Mouse (Mus musculus) erythroblast, embryonic 14.5 days (primary cell): ENCODE data around the gene Micall1. TPM values are rescaled to one million over a fixed set of nuclear protein-coding genes. Genes with fewer than 3 reads are reported as not detected.

Experiments
- H3K27me3 ChIP-seq: 2 replicates; pipeline ENCODE4 v1.6.1; 2012; ENCODE audit warnings: inconsistent platforms; ENCODE audit not compliant: control insufficient read depth
- H3K36me3 ChIP-seq: 2 replicates; pipeline ENCODE4 v1.6.1; 2012; ENCODE audit warnings: mild to moderate bottlenecking, inconsistent platforms; ENCODE audit not compliant: control insufficient read depth
- H3K4me1 ChIP-seq: 2 replicates; pipeline ENCODE4 v1.6.1; 2012; ENCODE audit warnings: inconsistent platforms; ENCODE audit not compliant: control insufficient read depth
- H3K4me3 ChIP-seq: replicated peaks from 2 replicates; pipeline ENCODE3; 2012; ENCODE audit warnings: moderate library complexity, mild to moderate bottlenecking, inconsistent platforms
- H3K9me3 ChIP-seq: 2 replicates; pipeline ENCODE4 v1.6.1; 2012; ENCODE audit warnings: low read length, inconsistent platforms, mixed read lengths; ENCODE audit not compliant: control insufficient read depth
- GATA1 ChIP-seq: IDR thresholded peaks from 2 replicates; pipeline ENCODE4 v1.6.1; 2012; ENCODE audit warnings: low read length, inconsistent platforms, mixed read lengths
- TAL1 ChIP-seq: IDR thresholded peaks from 3 replicates; pipeline ENCODE4 v1.6.1; 2012; ENCODE audit warnings: low read length, inconsistent platforms, mixed read lengths
- polyA plus RNA-seq: library from polyadenylated mRNA; stranded (reverse); fragments of >175 nt; gene quantifications from 2 replicates; pipeline ENCODE4 v1.2.3, GENCODE M21; 2012

Micall1 gene
- polyA plus RNA-seq, 1 experiment: 0.09 TPM

DNA sequence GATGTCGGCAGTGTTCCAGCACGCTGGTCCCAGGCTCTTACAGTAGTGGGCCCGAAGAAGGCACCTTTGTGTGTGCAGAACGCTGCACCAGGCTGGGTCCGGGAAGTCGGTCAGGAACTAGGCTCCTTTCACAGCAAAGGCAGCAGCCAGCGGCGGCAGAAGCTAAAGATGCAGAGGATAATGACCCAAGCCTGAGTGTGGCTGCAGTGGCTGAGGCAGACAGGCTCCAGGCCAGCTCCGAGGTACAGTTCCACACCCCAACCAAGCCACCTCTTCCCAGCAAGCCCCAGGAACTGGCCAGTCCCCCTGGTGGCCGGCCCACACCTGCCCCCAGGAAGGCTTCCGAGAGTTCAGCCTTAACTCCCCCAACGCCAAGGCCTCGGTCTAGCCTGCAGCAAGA, 13.8 kb downstream of the Micall1 start:
- peaks cover 15% of the 10 kb centered on the region; the same call in 1 of the 2 replicates for H3K36me3 ChIP-seq
- H3K9me3 ChIP-seq: no peaks in the 10 kb centered on the region
- H3K27me3 ChIP-seq: no peaks in the 10 kb centered on the region
- H3K4me3 ChIP-seq: no peak overlapping the region
- H3K4me1 ChIP-seq: peaks cover 3% of the 10 kb centered on the region
- TF ChIP-seq TAL1 (no peak), GATA1 (no peak)

DNA sequence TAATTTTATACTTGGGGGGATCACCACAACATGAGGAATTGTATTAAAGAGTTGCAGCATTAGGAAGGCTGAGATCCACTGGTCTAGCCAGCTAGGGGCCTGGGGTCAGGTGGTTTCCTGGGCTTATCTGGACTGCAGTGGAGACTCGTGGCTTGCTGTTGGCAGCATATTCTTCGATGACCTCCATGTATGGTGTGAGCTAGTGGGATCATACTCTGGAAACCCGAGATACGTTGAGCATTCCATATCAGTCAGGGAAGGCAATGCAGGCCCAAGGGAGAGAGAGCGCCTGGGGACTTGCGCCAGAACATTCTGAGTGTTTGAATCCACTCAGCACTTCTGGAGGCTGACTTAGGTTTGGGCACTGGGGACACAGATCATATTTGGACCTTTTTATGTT, 15.1 kb downstream of the Micall1 start:
- no peaks in the 10 kb centered on the region for H3K27me3 ChIP-seq
- H3K36me3 ChIP-seq: peaks cover 22% of the 10 kb centered on the region
- no peak overlapping the region for H3K4me3 ChIP-seq
- H3K9me3 ChIP-seq: peaks cover 6% of the 10 kb centered on the region
- peaks cover 3% of the 10 kb centered on the region for H3K4me1 ChIP-seq
- no peak for TF ChIP-seq GATA1
- no peak for TF ChIP-seq TAL1

DNA sequence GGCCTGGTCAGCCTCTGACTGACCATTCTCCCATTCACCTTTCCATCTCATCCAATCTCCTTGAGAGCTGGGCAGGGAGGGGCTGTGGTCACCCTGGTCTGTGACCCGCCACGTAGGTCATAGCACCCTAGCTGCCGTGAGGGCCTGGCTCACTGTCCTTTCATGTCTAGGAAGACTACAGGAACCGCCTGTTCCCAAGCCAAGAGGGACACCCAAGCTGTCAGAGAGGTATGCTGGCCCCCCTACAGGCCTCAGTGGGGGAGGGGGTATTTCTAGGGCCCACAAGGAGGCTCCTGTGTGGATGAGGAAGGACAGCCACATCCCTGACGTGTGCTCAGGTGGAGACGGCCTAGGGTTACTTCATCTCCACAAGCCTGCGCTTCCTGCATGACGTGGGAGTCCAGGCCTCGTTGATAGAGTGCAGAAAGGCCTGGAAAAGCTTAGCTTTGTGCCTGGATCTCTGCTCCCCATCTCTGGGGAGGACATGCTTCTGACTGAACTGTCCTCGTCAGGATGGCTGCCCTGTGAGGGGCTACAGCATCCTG, 15.7 kb downstream of the Micall1 start:
- no peaks in the 10 kb centered on the region for H3K27me3 ChIP-seq
- H3K9me3 ChIP-seq: peaks cover 6% of the 10 kb centered on the region
- peaks cover 22% of the 10 kb centered on the region for H3K36me3 ChIP-seq
- peaks cover 3% of the 10 kb centered on the region for H3K4me1 ChIP-seq
- no peak for TF ChIP-seq GATA1
- TF ChIP-seq TAL1: no peak
- H3K4me3 ChIP-seq: no peak overlapping the region

DNA sequence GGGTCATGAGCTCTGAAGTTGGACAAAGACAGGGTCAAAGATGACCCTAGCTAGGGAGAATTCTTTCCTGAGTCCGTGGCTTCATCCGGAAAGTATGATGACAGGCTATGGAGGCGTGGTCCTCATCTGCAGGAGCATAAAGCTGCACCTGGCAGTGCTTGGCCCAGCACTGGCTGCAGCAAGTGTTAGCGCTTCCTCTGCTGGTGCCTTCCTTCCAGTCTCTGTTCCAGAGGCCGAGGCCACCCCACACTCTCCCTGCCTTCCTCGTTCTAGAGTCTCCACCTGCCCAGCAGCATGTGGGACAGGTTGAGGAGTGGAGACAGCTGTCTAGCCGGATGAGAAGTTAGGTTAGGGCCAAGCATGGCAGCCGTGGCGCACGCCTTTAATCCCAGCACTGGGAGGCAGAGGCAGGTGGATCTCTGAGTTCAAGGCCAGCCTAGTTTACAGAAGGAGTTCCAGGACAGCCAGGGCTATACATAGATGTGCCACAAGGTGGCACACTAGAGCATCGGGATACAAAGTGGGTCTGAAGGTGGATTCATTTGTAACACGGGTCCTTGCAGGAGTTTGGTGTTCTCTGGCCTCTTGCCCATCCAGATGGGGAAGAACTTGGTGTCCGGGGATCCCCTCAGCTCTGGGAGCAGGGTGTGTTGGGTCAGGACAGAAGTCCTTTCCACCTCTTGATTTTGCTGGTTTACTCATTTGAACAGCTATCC, 17.7 kb downstream of the Micall1 start:
- TF ChIP-seq GATA1 (no peak), TAL1 (no peak)
- Histone ChIP-seq H3K27me3 (no peaks in the 10 kb centered on the region), H3K9me3 (peaks cover 6% of the 10 kb centered on the region), H3K36me3 (peaks cover 21% of the 10 kb centered on the region), H3K4me3 (no peak overlapping the region), H3K4me1 (peaks cover 3% of the 10 kb centered on the region)

DNA sequence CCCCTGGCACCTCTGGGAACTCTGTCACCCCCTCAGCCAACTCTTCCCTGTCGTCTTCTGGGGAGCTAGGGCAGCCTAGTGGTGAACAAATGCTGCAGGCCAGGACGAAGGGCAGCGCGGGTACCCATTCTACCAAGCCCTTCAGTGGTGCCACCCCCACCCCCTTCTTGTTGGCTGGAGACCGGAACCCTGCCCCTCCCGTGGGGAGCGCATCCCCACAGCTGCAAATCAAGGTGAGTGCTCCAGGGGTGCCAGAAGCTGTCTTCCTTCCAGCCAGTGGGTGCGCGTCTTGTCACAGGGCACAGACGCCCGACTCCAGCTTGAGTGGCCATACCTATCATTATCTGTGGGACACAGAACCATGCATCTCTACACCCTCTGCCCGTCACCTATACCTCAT, 18.4 kb downstream of the Micall1 start:
- Histone ChIP-seq H3K27me3 (no peaks in the 10 kb centered on the region), H3K4me3 (no peak overlapping the region), H3K4me1 (peaks cover 3% of the 10 kb centered on the region), H3K36me3 (peaks cover 21% of the 10 kb centered on the region), H3K9me3 (peaks cover 6% of the 10 kb centered on the region)
- TF ChIP-seq GATA1: no peak
- TF ChIP-seq TAL1: no peak

DNA sequence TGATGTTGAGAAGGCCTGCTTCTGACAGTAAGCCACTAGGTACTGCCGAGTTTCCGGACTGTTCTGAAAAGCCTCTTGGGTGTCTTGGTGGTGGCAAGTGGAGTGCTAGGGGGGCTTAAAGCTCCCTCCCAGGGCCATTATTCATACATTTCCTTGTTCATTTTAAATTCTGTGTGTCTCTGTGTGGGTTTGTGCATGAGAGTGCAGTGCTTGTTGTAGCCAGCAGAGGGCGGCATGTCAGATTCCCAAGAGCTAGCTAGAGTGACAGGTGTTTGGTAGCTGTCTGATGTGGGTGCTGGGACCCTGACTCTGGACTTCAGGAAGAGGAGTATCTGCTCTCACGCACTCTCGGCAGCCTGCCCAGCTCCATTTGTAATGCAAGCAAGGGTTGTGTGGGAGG, 19.5 kb downstream of the Micall1 start:
- TF ChIP-seq TAL1 (no peak), GATA1 (no peak)
- no peak overlapping the region for H3K4me3 ChIP-seq
- H3K27me3 ChIP-seq: no peaks in the 10 kb centered on the region
- peaks cover 20% of the 10 kb centered on the region for H3K36me3 ChIP-seq
- H3K4me1 ChIP-seq: peaks cover 3% of the 10 kb centered on the region
- H3K9me3 ChIP-seq: peaks cover 6% of the 10 kb centered on the region

DNA sequence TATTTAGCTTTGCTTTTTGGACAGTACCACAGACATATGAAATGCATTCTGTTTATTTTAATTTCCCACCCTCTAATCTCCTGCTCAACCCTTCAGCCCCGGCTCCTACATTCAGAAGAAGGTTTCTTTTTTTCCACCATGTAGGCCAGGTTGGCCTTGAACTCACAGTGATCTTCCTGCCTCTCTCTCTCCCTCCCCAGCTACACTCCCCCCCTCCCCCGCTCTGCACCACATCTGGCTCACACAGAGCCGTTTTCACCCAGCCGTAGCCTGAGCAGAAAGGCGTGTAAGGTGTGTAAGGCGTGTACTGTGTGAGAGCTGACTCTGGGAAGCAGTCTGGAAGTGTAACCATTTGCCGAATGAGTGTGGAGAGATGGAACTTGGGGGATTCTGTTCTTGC, 20.6 kb downstream of the Micall1 start:
- H3K27me3 ChIP-seq: no peaks in the 10 kb centered on the region
- peaks cover 18% of the 10 kb centered on the region for H3K36me3 ChIP-seq
- H3K9me3 ChIP-seq: peaks cover 6% of the 10 kb centered on the region
- H3K4me3 ChIP-seq: no peak overlapping the region
- TF ChIP-seq GATA1 (no peak), TAL1 (no peak)
- peaks cover 3% of the 10 kb centered on the region for H3K4me1 ChIP-seq

DNA sequence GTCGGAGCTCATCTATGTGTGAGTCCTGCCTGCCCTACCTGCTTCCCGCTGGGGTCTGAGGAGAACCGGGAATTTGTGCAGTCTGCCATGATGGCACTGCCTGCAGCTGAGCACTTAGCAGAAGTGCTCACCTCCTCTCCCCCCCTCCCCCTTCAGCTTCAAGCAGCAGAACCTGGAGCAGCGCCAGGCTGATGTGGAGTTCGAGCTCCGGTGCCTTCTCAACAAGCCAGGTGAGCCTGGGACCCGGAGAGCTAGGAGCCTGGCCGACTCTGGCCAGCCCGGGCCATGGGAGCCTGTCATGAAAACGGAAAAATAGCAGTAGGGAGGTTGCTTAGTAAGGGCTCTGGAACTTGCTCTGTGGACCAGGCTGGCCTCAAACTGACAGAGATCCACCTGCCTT, 22.1 kb downstream of the Micall1 start:
- Histone ChIP-seq H3K36me3 (peaks cover 16% of the 10 kb centered on the region), H3K4me3 (no peak overlapping the region), H3K9me3 (peaks cover 6% of the 10 kb centered on the region), H3K4me1 (peaks cover 3% of the 10 kb centered on the region), H3K27me3 (no peaks in the 10 kb centered on the region)
- TF ChIP-seq GATA1 (no peak), TAL1 (no peak)

DNA sequence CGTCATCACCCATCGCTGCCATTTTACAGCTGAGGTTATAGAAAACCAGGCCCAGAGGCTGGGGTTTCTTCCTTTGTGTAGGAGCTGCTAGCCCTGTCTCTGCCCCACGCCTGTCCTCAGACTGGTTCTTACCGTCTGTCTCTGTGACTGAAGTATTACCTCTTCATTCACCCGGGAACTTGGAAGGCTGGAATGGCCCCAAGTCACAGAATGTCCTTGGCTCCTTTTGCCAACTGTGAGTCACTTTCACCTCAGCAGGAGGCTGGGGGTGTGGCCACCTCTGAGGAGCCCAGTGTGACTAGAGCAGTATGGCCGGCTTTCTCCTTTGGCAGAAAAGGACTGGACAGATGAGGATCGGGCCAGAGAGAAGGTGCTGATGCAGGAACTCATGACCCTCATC, 22.7 kb downstream of the Micall1 start:
- Histone ChIP-seq H3K4me3 (no peak overlapping the region), H3K36me3 (peaks cover 16% of the 10 kb centered on the region), H3K9me3 (peaks cover 6% of the 10 kb centered on the region), H3K4me1 (no peaks in the 10 kb centered on the region), H3K27me3 (no peaks in the 10 kb centered on the region)
- TF ChIP-seq GATA1 (no peak), TAL1 (no peak)

DNA sequence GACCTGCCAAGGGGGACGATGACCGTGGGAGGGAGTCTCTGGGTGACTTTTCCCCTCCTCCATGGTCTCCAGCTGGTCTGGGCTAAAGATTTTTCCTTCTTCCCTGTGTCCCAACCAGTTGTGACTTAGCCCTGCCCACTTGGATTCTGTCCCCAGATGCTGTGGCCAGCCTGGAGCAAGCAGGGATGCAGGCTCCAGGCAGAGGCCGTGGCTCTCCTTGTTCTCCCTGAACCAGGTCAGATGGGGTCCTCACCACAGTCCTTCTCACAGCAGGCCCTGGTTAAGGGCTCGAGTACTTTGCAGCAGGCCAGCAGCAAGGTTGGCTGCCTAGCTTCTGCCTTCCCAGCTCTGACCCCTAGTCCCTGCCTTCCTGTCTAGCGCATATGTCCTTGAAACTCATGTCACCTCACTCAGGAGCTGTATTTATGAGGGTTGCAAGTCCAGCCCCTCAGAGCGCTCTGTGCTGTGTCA, 24.5 kb downstream of the Micall1 start:
- no peaks in the 10 kb centered on the region for H3K4me1 ChIP-seq
- no peak overlapping the region for H3K4me3 ChIP-seq
- peaks cover 2% of the 10 kb centered on the region for H3K9me3 ChIP-seq
- H3K27me3 ChIP-seq: no peaks in the 10 kb centered on the region; the same call in 1 of the 2 replicates
- H3K36me3 ChIP-seq: peaks cover 6% of the 10 kb centered on the region
- no peak for TF ChIP-seq GATA1
- no peak for TF ChIP-seq TAL1
